Comparison of ENCODE assay signal across 8 mouse cellular contexts in the genomic region with DNA sequence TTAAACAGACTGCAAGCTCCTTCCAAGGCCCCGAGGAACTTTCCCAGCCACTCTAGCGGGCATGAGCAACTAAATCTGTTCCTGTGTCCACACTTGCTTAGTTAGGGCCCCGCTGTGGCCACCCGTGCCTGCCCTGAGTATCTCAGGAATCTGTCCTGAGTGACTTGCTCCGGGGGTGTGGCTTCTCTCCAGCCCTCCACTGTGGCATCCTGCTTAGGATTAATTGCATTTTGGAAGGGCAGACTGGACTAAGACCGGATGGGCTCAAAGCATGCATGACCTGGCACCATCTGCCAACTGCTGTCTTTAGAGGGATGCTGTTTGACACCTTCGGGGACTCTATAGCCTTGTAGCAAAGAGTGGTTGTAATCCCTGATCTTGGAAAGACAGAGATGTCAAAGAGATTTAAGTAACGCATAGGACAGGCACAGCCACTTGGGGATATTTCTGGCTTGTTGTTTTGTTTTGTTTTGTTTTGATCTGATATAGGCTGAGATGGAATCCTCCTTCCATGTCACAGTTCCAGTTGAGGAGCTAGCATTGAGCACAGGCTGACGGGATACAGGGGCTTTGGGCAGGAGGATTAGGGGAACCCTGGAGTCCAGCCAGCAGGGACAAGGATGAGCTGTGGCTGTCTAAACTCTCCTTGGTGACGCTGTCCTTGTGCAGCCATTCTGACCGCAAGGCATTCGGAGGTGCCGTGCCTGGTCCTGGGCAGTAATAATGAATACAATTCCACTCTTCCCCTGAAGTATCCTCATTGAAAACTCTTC. TPM values are rescaled to one million over a fixed set of nuclear protein-coding genes. Genes with fewer than 3 reads are reported as not detected.
DNase-seq lines count a peak whose midpoint lies in the region; ATAC-seq and TF ChIP-seq lines count a peak whose summit lies in the region.
"Had no signal": no experiment of that assay in that cellular context is flagged by ENCODE, and none has a peak within 500 bp of the region (broad histone marks: within the 10 kb centered on the region; RNA-seq: fewer than 3 reads in every experiment).

No protein-coding gene starts in this region.

- 52% methylated on average over 13 of the region's 13 CpGs for WGBS in heart, embryonic 15.5 days
- 37% methylated on average over 13 of the region's 13 CpGs for WGBS in midbrain, embryonic 12.5 days
- WGBS in midbrain, embryonic 15.5 days, result 33% methylated on average over 13 of the region's 13 CpGs
- WGBS in kidney, postnatal 0 days, result 43% methylated on average over 13 of the region's 13 CpGs

- H3K27me3 ChIP-seq in heart, embryonic 15.5 days, result no peaks in the 10 kb centered on the region
- no peaks in the 10 kb centered on the region for H3K27me3 ChIP-seq in midbrain, embryonic 12.5 days
- no peaks in the 10 kb centered on the region for H3K27me3 ChIP-seq in midbrain, embryonic 15.5 days (replicated peaks)
- H3K27me3 ChIP-seq in kidney, postnatal 0 days (ENCODE audit: insufficient read depth, low read length), result no peaks in the 10 kb centered on the region

- H3K4me2 ChIP-seq in heart, embryonic 15.5 days, result no peak overlapping the region
- H3K4me2 ChIP-seq in midbrain, embryonic 12.5 days (replicated peaks), result no peak overlapping the region
- no peak overlapping the region for H3K4me2 ChIP-seq in midbrain, embryonic 15.5 days
- H3K4me2 ChIP-seq in kidney, postnatal 0 days (ENCODE audit: low read length), result no peak overlapping the region

- DNase-seq in heart, adult 11 months, result no peak
- peak; percentile 70 for DNase-seq in kidney, postnatal 0 days (ENCODE audit: low spot score)
- peak; percentile 40 for DNase-seq in retina, postnatal 7 days (ENCODE audit: low read depth, low spot score)
- DNase-seq: adrenal gland, postnatal 25 days had no signal

- H3K4me3 ChIP-seq in heart, embryonic 15.5 days, result no peak overlapping the region
- H3K4me3 ChIP-seq in midbrain, embryonic 12.5 days, result no peak overlapping the region
- H3K4me3 ChIP-seq in midbrain, embryonic 15.5 days, result no peak overlapping the region
- H3K4me3 ChIP-seq in kidney, postnatal 0 days (replicated peaks; ENCODE audit: low read depth, low read length), result no peak overlapping the region

- TF ChIP-seq CTCF in kidney, postnatal 0 days (IDR thresholded peaks at IDR 0.05; ENCODE audit: low read depth), result no peak

- no peaks in the 10 kb centered on the region for H3K9me3 ChIP-seq in heart, embryonic 15.5 days (replicated peaks)
- H3K9me3 ChIP-seq in midbrain, embryonic 12.5 days, result peaks cover 5% of the 10 kb centered on the region; the same call in 1 of the 2 replicates
- no peaks in the 10 kb centered on the region for H3K9me3 ChIP-seq in midbrain, embryonic 15.5 days
- H3K9me3 ChIP-seq in kidney, postnatal 0 days (replicated peaks; ENCODE audit: low read length), result no peaks in the 10 kb centered on the region

- H3K4me1 ChIP-seq in heart, embryonic 15.5 days (replicated peaks), result peaks cover 39% of the 10 kb centered on the region
- H3K4me1 ChIP-seq in midbrain, embryonic 12.5 days, result peaks cover 45% of the 10 kb centered on the region
- H3K4me1 ChIP-seq in midbrain, embryonic 15.5 days, result peaks cover 25% of the 10 kb centered on the region
- H3K4me1 ChIP-seq in kidney, postnatal 0 days (replicated peaks; ENCODE audit: insufficient read depth, low read length), result peaks cover 43% of the 10 kb centered on the region

- H3K9ac ChIP-seq in heart, embryonic 15.5 days, result no peak overlapping the region
- H3K9ac ChIP-seq in midbrain, embryonic 12.5 days (replicated peaks), result no peak overlapping the region
- H3K9ac ChIP-seq in midbrain, embryonic 15.5 days, result no peak overlapping the region
- H3K9ac ChIP-seq in kidney, postnatal 0 days (ENCODE audit: low read depth, low read length), result no peak overlapping the region

- H3K27ac ChIP-seq in heart, embryonic 15.5 days, result peak overlapping the region; percentile 66
- H3K27ac ChIP-seq in midbrain, embryonic 12.5 days (replicated peaks), result peak overlapping the region; percentile 39
- no peak overlapping the region for H3K27ac ChIP-seq in midbrain, embryonic 15.5 days
- H3K27ac ChIP-seq in kidney, postnatal 0 days, result peak overlapping the region; percentile 74

- no peaks in the 10 kb centered on the region for H3K36me3 ChIP-seq in heart, embryonic 15.5 days
- peaks cover 7% of the 10 kb centered on the region for H3K36me3 ChIP-seq in midbrain, embryonic 12.5 days
- H3K36me3 ChIP-seq in midbrain, embryonic 15.5 days (replicated peaks), result no peaks in the 10 kb centered on the region
- no peaks in the 10 kb centered on the region for H3K36me3 ChIP-seq in kidney, postnatal 0 days (ENCODE audit: insufficient read depth, low read length)

- ATAC-seq in heart, embryonic 15.5 days (replicated peaks; ENCODE audit: insufficient number of reproducible peaks, insufficient read depth, low FRiP score, low read depth), result no peak
- no peak for ATAC-seq in midbrain, embryonic 12.5 days (ENCODE audit: low FRiP score, low read depth)
- ATAC-seq in midbrain, embryonic 15.5 days (replicated peaks), result no peak
- ATAC-seq in kidney, postnatal 0 days (replicated peaks; ENCODE audit: low FRiP score, low read depth), result no peak
- ATAC-seq in megakaryocyte, adult 5-6 weeks (ENCODE audit: poor library complexity, severe bottlenecking), result no peak

RNA-seq across cellular contexts. Expression of gene Spsb4, which starts 55.0 kb away (rescaled TPM):
- polyA plus RNA-seq in heart, embryonic 15.5 days (2015; fragmentation: Nextera tagmentation; extraction: Ambion mirVana), result 48.1 and 49.3 TPM in 2 replicates
- 122 and 126 TPM in 2 replicates for polyA plus RNA-seq in midbrain, embryonic 12.5 days (2016; fragmentation: Nextera tagmentation; extraction: Ambion mirVana)
- polyA plus RNA-seq in midbrain, embryonic 15.5 days (2015; fragmentation: Nextera tagmentation; extraction: Ambion mirVana), result 31.7 and 39.0 TPM in 2 replicates
- polyA plus RNA-seq in kidney, postnatal 0 days (2015; fragmentation: Nextera tagmentation; extraction: Ambion mirVana), result 55.3 and 61.7 TPM in 2 replicates
- 3.1 and 4.4 TPM in 2 replicates for total RNA-seq in megakaryocyte, adult 5-6 weeks (2015)
- total RNA-seq in megakaryocyte, adult 5-6 weeks (2017), result 4.1 and 4.2 TPM in 2 replicates
